Mouse (Mus musculus): ENCODE measurements at regions not wholly inside any gene's neighbourhood (a gene's known extent, or its start where the extent isn't known, plus 50 kb on each side); places are given as distances from the start of the nearest gene placed in this dataset.

GRCm38 (mm10) chr3:102337881-102338280 lies 131.8 kb upstream of the Ngf start:
- H3K27me3 ChIP-seq (replicated peaks; ENCODE audit: control insufficient read depth, insufficient read depth, low read length): no peaks in the 10 kb centered on the region
- no peak overlapping the region for H3K9ac ChIP-seq (ENCODE audit: low read length)
- H3K4me1 ChIP-seq (replicated peaks; ENCODE audit: control insufficient read depth, insufficient read depth, low read length): no peaks in the 10 kb centered on the region
- 68% methylated on average over 8 of the region's 8 CpGs for WGBS
- ATAC-seq (replicated peaks; ENCODE audit: low FRiP score, low TSS enrichment, low read depth): no peak
- no peak overlapping the region for H3K27ac ChIP-seq (ENCODE audit: low read depth)
- H3K36me3 ChIP-seq (ENCODE audit: control insufficient read depth, insufficient read depth, low read length): no peaks in the 10 kb centered on the region
- peak; percentile 23 for DNase-seq (ENCODE audit: low spot score)
- H3K4me2 ChIP-seq (ENCODE audit: low read length): no peak overlapping the region
- H3K4me3 ChIP-seq (ENCODE audit: low read depth, low read length): no peak overlapping the region
- no peaks in the 10 kb centered on the region for H3K9me3 ChIP-seq (ENCODE audit: control insufficient read depth, low read length)

- WGBS: 76% methylated on average over 2 of the region's 2 CpGs
- no peak overlapping the region for H3K4me2 ChIP-seq (ENCODE audit: low read length)
- H3K4me1 ChIP-seq (replicated peaks; ENCODE audit: control insufficient read depth, insufficient read depth, low read length): no peaks in the 10 kb centered on the region
- no peak overlapping the region for H3K4me3 ChIP-seq (ENCODE audit: low read depth, low read length)
- H3K27me3 ChIP-seq (replicated peaks; ENCODE audit: control insufficient read depth, insufficient read depth, low read length): no peaks in the 10 kb centered on the region
- DNase-seq (ENCODE audit: low spot score): no peak
- H3K36me3 ChIP-seq (ENCODE audit: control insufficient read depth, insufficient read depth, low read length): no peaks in the 10 kb centered on the region
- H3K27ac ChIP-seq (ENCODE audit: low read depth): no peak overlapping the region
- no peak overlapping the region for H3K9ac ChIP-seq (ENCODE audit: low read length)
- no peak for ATAC-seq (replicated peaks; ENCODE audit: low FRiP score, low TSS enrichment, low read depth)
- H3K9me3 ChIP-seq (ENCODE audit: control insufficient read depth, low read length): no peaks in the 10 kb centered on the region
Observed at GRCm38 (mm10) chr3:102336184-102336583, 131.7 kb upstream of the Vangl1 start.

- H3K9me3 ChIP-seq (ENCODE audit: control insufficient read depth, low read length): no peaks in the 10 kb centered on the region
- no peaks in the 10 kb centered on the region for H3K4me1 ChIP-seq (replicated peaks; ENCODE audit: control insufficient read depth, insufficient read depth, low read length)
- ATAC-seq (replicated peaks; ENCODE audit: low FRiP score, low TSS enrichment, low read depth) (0 out of 2 replicates have a peak, but pooled peaks have one; percentile 50), DNase-seq (ENCODE audit: low spot score) (peak; percentile 55)
- H3K4me3 ChIP-seq (ENCODE audit: low read depth, low read length): no peak overlapping the region
- no peak overlapping the region for H3K9ac ChIP-seq (ENCODE audit: low read length)
- H3K4me2 ChIP-seq (ENCODE audit: low read length): no peak overlapping the region
- H3K27ac ChIP-seq (ENCODE audit: low read depth): no peak overlapping the region
- WGBS: 78% methylated on average over 3 of the region's 3 CpGs
- no peaks in the 10 kb centered on the region for H3K27me3 ChIP-seq (replicated peaks; ENCODE audit: control insufficient read depth, insufficient read depth, low read length)
- H3K36me3 ChIP-seq (ENCODE audit: control insufficient read depth, insufficient read depth, low read length): no peaks in the 10 kb centered on the region
Observed at GRCm38 (mm10) chr3:102335146-102335545, 130.7 kb upstream of the Vangl1 start.

GRCm38 (mm10) chr3:102332221-102332620 lies 127.7 kb upstream of the Vangl1 start:
- WGBS: 71% methylated on average over 3 of the region's 3 CpGs

GRCm38 (mm10) chr3:102319331-102319730 lies 114.8 kb upstream of the Vangl1 start:
- H3K36me3 ChIP-seq (ENCODE audit: control insufficient read depth, insufficient read depth, low read length): no peaks in the 10 kb centered on the region
- H3K4me3 ChIP-seq (ENCODE audit: low read depth, low read length): no peak overlapping the region
- no peak for ATAC-seq (replicated peaks; ENCODE audit: low FRiP score, low TSS enrichment, low read depth)
- H3K9ac ChIP-seq (ENCODE audit: low read length): no peak overlapping the region
- no peak overlapping the region for H3K4me2 ChIP-seq (ENCODE audit: low read length)
- DNase-seq (ENCODE audit: low spot score): no peak
- H3K27ac ChIP-seq (ENCODE audit: low read depth): no peak overlapping the region
- no peaks in the 10 kb centered on the region for H3K27me3 ChIP-seq (replicated peaks; ENCODE audit: control insufficient read depth, insufficient read depth, low read length)
- WGBS: 70% methylated on average over 3 of the region's 3 CpGs
- no peaks in the 10 kb centered on the region for H3K4me1 ChIP-seq (replicated peaks; ENCODE audit: control insufficient read depth, insufficient read depth, low read length)
- no peaks in the 10 kb centered on the region for H3K9me3 ChIP-seq (ENCODE audit: control insufficient read depth, low read length)

More at GRCm38 (mm10) chr3:102332221-102332620, 127.7 kb upstream of the Vangl1 start:
- no peaks in the 10 kb centered on the region for H3K27me3 ChIP-seq (replicated peaks; ENCODE audit: control insufficient read depth, insufficient read depth, low read length)
- H3K9me3 ChIP-seq (ENCODE audit: control insufficient read depth, low read length): no peaks in the 10 kb centered on the region
- H3K4me1 ChIP-seq (replicated peaks; ENCODE audit: control insufficient read depth, insufficient read depth, low read length): no peaks in the 10 kb centered on the region
- DNase-seq (ENCODE audit: low spot score): peak; percentile 47
- no peaks in the 10 kb centered on the region for H3K36me3 ChIP-seq (ENCODE audit: control insufficient read depth, insufficient read depth, low read length)
- ATAC-seq (replicated peaks; ENCODE audit: low FRiP score, low TSS enrichment, low read depth): no peak
- no peak overlapping the region for H3K4me3 ChIP-seq (ENCODE audit: low read depth, low read length)
- H3K9ac ChIP-seq (ENCODE audit: low read length): no peak overlapping the region
- H3K4me2 ChIP-seq (ENCODE audit: low read length): no peak overlapping the region
- no peak overlapping the region for H3K27ac ChIP-seq (ENCODE audit: low read depth)

GRCm38 (mm10) chr3:102316151-102316550 lies 111.7 kb upstream of the Vangl1 start:
- DNase-seq (ENCODE audit: low spot score): no peak
- Histone ChIP-seq H3K9me3 (ENCODE audit: control insufficient read depth, low read length) (no peaks in the 10 kb centered on the region), H3K36me3 (ENCODE audit: control insufficient read depth, insufficient read depth, low read length) (no peaks in the 10 kb centered on the region), H3K4me2 (ENCODE audit: low read length) (no peak overlapping the region), H3K9ac (ENCODE audit: low read length) (no peak overlapping the region), H3K4me3 (ENCODE audit: low read depth, low read length) (no peak overlapping the region), H3K27me3 (replicated peaks; ENCODE audit: control insufficient read depth, insufficient read depth, low read length) (no peaks in the 10 kb centered on the region), H3K4me1 (replicated peaks; ENCODE audit: control insufficient read depth, insufficient read depth, low read length) (peaks cover 5% of the 10 kb centered on the region), H3K27ac (ENCODE audit: low read depth) (no peak overlapping the region)
- no peak for ATAC-seq (replicated peaks; ENCODE audit: low FRiP score, low TSS enrichment, low read depth)
- WGBS: 85% methylated on average over 3 of the region's 3 CpGs

GRCm38 (mm10) chr3:102311482-102312225 lies 107.2 kb upstream of the Vangl1 start:
- peak; percentile 57 for DNase-seq (ENCODE audit: low spot score)
- 39% methylated on average over 15 of the region's 15 CpGs for WGBS
- Histone ChIP-seq H3K9ac (ENCODE audit: low read length) (no peak overlapping the region), H3K4me2 (ENCODE audit: low read length) (no peak overlapping the region), H3K27me3 (replicated peaks; ENCODE audit: control insufficient read depth, insufficient read depth, low read length) (no peaks in the 10 kb centered on the region), H3K4me1 (replicated peaks; ENCODE audit: control insufficient read depth, insufficient read depth, low read length) (peaks cover 5% of the 10 kb centered on the region), H3K36me3 (ENCODE audit: control insufficient read depth, insufficient read depth, low read length) (no peaks in the 10 kb centered on the region), H3K9me3 (ENCODE audit: control insufficient read depth, low read length) (no peaks in the 10 kb centered on the region), H3K4me3 (ENCODE audit: low read depth, low read length) (no peak overlapping the region), H3K27ac (ENCODE audit: low read depth) (no peak overlapping the region)
- 0 out of 2 replicates have a peak, but pooled peaks have one; percentile 47 for ATAC-seq (replicated peaks; ENCODE audit: low FRiP score, low TSS enrichment, low read depth)

- 79% methylated on average over 9 of the region's 9 CpGs for WGBS
- DNase-seq (ENCODE audit: low spot score) (no peak), ATAC-seq (replicated peaks; ENCODE audit: low FRiP score, low TSS enrichment, low read depth) (peak; percentile 62; the same call in 1 of the 2 replicates)
- H3K9ac ChIP-seq (ENCODE audit: low read length): no peak overlapping the region
- H3K27me3 ChIP-seq (replicated peaks; ENCODE audit: control insufficient read depth, insufficient read depth, low read length): no peaks in the 10 kb centered on the region
- no peak overlapping the region for H3K4me2 ChIP-seq (ENCODE audit: low read length)
- H3K4me1 ChIP-seq (replicated peaks; ENCODE audit: control insufficient read depth, insufficient read depth, low read length): peaks cover 5% of the 10 kb centered on the region
- H3K9me3 ChIP-seq (ENCODE audit: control insufficient read depth, low read length): no peaks in the 10 kb centered on the region
- H3K4me3 ChIP-seq (ENCODE audit: low read depth, low read length): no peak overlapping the region
- H3K36me3 ChIP-seq (ENCODE audit: control insufficient read depth, insufficient read depth, low read length): no peaks in the 10 kb centered on the region
- no peak overlapping the region for H3K27ac ChIP-seq (ENCODE audit: low read depth)
Observed at GRCm38 (mm10) chr3:102310243-102310642, 105.8 kb upstream of the Vangl1 start.

- Histone ChIP-seq H3K36me3 (ENCODE audit: control insufficient read depth, insufficient read depth, low read length) (no peaks in the 10 kb centered on the region), H3K9ac (ENCODE audit: low read length) (no peak overlapping the region), H3K27ac (ENCODE audit: low read depth) (no peak overlapping the region), H3K4me3 (ENCODE audit: low read depth, low read length) (no peak overlapping the region), H3K4me2 (ENCODE audit: low read length) (no peak overlapping the region), H3K4me1 (replicated peaks; ENCODE audit: control insufficient read depth, insufficient read depth, low read length) (peaks cover 5% of the 10 kb centered on the region), H3K9me3 (ENCODE audit: control insufficient read depth, low read length) (no peaks in the 10 kb centered on the region), H3K27me3 (replicated peaks; ENCODE audit: control insufficient read depth, insufficient read depth, low read length) (no peaks in the 10 kb centered on the region)
- ATAC-seq (replicated peaks; ENCODE audit: low FRiP score, low TSS enrichment, low read depth) (0 out of 2 replicates have a peak, but pooled peaks have one; percentile 27), DNase-seq (ENCODE audit: low spot score) (peak; percentile 73)
- WGBS: 31% methylated on average over 9 of the region's 9 CpGs
Observed at GRCm38 (mm10) chr3:102309756-102310155, 105.3 kb upstream of the Vangl1 start.

Measured in intestine, embryonic 14.5 days (tissue).